Mouse (Mus musculus): ENCODE measurements around the gene Il1b. TPM values are rescaled to one million over a fixed set of nuclear protein-coding genes. Genes with fewer than 3 reads are reported as not detected.

Il1b gene
- polyA plus RNA-seq, 1 experiment from 2014 or later, result not detected

DNA sequence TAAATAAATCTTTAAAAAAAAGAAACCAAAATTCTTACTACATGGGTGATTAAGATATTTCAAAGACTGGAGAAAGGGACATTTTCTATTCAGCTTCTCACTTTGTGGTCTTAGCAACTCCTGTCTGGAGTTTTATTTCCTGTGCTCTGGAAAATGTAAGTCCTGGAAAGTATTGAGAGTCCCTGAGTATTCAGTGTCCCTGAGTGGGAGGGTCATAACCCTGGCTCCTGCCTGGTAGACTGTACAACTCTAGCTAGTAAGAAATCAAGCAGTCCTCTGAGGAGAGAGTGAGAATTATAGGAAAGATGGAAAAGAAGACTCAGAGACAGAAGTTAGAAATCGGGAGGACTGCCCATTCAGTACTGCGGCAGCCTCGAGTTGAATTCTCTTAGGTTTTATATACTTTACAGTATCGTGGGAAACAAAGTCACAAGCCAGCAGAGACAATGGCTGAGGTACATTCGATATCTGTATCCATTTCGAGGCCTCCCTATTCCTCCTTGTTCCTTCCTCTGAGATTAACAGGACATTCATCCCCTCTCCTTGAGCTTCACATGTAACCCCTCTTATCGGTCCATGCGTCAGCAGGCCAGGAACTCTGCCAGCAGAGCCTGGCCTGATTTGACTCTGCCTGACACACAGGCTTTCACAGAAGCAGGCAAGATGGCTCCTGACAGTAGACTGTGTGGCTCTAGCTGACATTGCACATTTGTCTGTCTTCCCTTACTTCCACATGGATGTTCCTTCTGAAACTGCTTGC is 12.8 kb upstream of the Il1b start:
- no peak overlapping the region for H3K4me3 ChIP-seq (ENCODE audit: low read depth, low read length)
- H3K9me3 ChIP-seq (ENCODE audit: control insufficient read depth, low read length), result no peaks in the 10 kb centered on the region
- DNase-seq (ENCODE audit: low spot score), result no peak
- H3K4me2 ChIP-seq (ENCODE audit: low read depth), result no peak overlapping the region
- WGBS, result 94% methylated on average over 8 of the region's 8 CpGs
- no peak overlapping the region for H3K9ac ChIP-seq (ENCODE audit: low read length)
- H3K27me3 ChIP-seq (ENCODE audit: control insufficient read depth, insufficient read depth, low read length), result no peaks in the 10 kb centered on the region
- no peak for ATAC-seq (ENCODE audit: insufficient read depth, low FRiP score, low TSS enrichment)
- no peak overlapping the region for H3K27ac ChIP-seq (ENCODE audit: low read depth, low read length)
- no peaks in the 10 kb centered on the region for H3K36me3 ChIP-seq (ENCODE audit: control insufficient read depth, insufficient read depth, low read length)
- H3K4me1 ChIP-seq (ENCODE audit: control insufficient read depth, insufficient read depth, low read length), result no peaks in the 10 kb centered on the region

DNA sequence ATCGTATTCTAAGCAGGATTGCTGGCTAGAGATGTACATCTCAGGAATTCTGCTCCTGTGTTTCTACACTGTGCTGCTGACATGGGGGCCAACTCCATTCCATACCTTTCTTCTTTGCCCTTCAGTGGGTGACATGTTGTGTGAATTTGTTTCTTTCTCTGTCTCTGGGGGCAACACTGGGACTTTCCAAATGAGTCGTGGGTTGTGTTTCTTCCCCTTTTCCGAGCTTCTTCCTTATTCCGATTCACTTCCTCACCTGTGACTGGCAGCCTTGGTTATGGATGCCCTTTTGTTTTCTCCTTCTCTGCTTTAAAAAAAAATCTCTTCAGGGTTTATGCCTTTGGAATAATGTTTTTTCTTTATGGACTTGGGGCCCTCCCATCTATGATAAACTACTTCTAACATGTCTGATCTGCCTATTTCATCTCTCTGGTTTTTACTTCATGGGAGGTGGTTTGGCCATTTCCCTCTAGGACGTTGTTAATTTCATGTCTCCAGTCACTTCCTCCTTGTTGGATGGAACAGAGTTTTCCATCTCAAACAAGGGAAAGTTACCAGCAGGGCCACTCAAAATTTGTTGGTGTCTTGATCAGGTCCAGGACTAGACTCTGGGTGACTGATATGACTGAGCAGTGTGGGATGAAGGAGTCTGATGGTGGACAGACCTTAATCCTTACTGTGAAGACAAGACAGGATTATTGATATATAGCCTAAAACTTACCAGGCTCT is 10.0 kb upstream of the Il1b start:
- no peak overlapping the region for H3K27ac ChIP-seq (ENCODE audit: low read depth, low read length)
- no peaks in the 10 kb centered on the region for H3K4me1 ChIP-seq (ENCODE audit: control insufficient read depth, insufficient read depth, low read length)
- 86% methylated on average over 5 of the region's 5 CpGs for WGBS
- no peaks in the 10 kb centered on the region for H3K36me3 ChIP-seq (ENCODE audit: control insufficient read depth, insufficient read depth, low read length)
- no peaks in the 10 kb centered on the region for H3K27me3 ChIP-seq (ENCODE audit: control insufficient read depth, insufficient read depth, low read length)
- H3K9me3 ChIP-seq (ENCODE audit: control insufficient read depth, low read length), result no peaks in the 10 kb centered on the region
- H3K9ac ChIP-seq (ENCODE audit: low read length), result no peak overlapping the region
- no peak overlapping the region for H3K4me3 ChIP-seq (ENCODE audit: low read depth, low read length)
- ATAC-seq (ENCODE audit: insufficient read depth, low FRiP score, low TSS enrichment) (no peak), DNase-seq (ENCODE audit: low spot score) (no peak)
- H3K4me2 ChIP-seq (ENCODE audit: low read depth), result no peak overlapping the region

DNA sequence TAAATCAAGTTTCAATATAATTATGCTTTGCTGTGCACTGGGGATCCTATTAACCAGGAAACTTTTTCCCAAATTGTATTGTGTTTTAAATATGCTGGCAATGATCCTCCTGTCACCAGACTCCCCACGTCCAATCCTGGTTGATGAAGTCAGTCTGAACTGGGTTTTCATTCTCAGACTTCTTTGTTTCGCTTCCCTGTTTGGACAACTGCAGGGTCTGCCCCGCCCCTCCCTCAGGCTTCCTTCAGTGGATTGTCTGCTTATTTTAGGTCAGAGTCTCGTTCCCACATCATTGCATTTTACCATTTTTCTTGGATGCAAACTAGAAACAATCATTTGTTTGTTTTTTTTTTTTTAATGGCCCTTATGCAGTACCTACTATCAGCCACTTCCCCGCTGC is 9.3 kb upstream of the Il1b start:
- Histone ChIP-seq H3K27ac (ENCODE audit: low read depth, low read length) (no peak overlapping the region), H3K36me3 (ENCODE audit: control insufficient read depth, insufficient read depth, low read length) (no peaks in the 10 kb centered on the region), H3K9ac (ENCODE audit: low read length) (no peak overlapping the region), H3K27me3 (ENCODE audit: control insufficient read depth, insufficient read depth, low read length) (no peaks in the 10 kb centered on the region), H3K4me3 (ENCODE audit: low read depth, low read length) (no peak overlapping the region), H3K4me2 (ENCODE audit: low read depth) (no peak overlapping the region), H3K9me3 (ENCODE audit: control insufficient read depth, low read length) (no peaks in the 10 kb centered on the region), H3K4me1 (ENCODE audit: control insufficient read depth, insufficient read depth, low read length) (no peaks in the 10 kb centered on the region)
- DNase-seq (ENCODE audit: low spot score) (no peak), ATAC-seq (ENCODE audit: insufficient read depth, low FRiP score, low TSS enrichment) (no peak)
- whole genome bisulfite sequencing, result 71% methylated on average over 5 of the region's 5 CpGs

DNA sequence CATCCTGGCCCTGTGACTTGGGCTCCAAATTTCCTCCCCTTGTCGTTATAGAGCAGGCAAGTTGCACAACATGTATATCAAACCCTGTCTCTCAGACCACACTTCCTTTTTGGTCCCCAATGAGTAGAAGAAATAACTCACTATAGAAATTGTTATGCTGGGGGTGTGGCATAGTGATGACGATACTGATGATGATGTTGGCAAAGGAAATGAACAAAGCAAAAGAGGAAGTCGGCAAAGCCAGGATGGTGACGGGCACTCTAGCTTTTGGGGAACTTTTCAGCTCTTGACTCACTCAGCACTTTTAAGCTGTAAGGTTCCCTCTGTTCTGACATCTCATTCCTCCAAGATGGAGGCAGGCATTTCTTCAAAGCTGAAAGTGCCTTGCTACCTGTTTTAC is 2.4 kb upstream of the Il1b start:
- Histone ChIP-seq H3K4me3 (ENCODE audit: low read depth, low read length) (no peak overlapping the region), H3K4me1 (ENCODE audit: control insufficient read depth, insufficient read depth, low read length) (no peaks in the 10 kb centered on the region), H3K27ac (ENCODE audit: low read depth, low read length) (no peak overlapping the region), H3K9me3 (ENCODE audit: control insufficient read depth, low read length) (no peaks in the 10 kb centered on the region), H3K4me2 (ENCODE audit: low read depth) (no peak overlapping the region), H3K9ac (ENCODE audit: low read length) (no peak overlapping the region), H3K27me3 (ENCODE audit: control insufficient read depth, insufficient read depth, low read length) (no peaks in the 10 kb centered on the region), H3K36me3 (ENCODE audit: control insufficient read depth, insufficient read depth, low read length) (no peaks in the 10 kb centered on the region)
- 86% methylated on average over 4 of the region's 4 CpGs for WGBS
- ATAC-seq (ENCODE audit: insufficient read depth, low FRiP score, low TSS enrichment), result no peak
- no peak for DNase-seq (ENCODE audit: low spot score)

DNA sequence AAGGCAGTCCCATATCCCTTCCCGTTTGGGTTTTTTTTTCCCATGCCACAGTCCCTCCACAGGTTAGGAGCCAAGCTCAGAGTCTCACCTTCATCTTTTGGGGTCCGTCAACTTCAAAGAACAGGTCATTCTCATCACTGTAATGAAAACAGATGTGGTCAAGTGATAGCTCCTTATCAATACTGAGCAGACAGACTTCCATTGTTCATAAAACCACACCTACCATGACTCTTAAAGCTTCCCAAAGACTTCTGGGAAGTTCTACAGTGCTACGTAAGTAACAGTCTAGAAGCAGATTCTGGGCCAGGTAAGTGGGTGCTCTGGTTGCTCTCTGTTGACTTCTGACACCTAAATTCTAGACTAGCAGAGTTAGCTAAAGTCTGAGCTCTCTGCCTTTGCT is 1.3 kb downstream of the Il1b start:
- WGBS, result 79% methylated on average over 3 of the region's 3 CpGs
- H3K36me3 ChIP-seq (ENCODE audit: control insufficient read depth, insufficient read depth, low read length), result no peaks in the 10 kb centered on the region
- no peak for ATAC-seq (ENCODE audit: insufficient read depth, low FRiP score, low TSS enrichment)

DNA sequence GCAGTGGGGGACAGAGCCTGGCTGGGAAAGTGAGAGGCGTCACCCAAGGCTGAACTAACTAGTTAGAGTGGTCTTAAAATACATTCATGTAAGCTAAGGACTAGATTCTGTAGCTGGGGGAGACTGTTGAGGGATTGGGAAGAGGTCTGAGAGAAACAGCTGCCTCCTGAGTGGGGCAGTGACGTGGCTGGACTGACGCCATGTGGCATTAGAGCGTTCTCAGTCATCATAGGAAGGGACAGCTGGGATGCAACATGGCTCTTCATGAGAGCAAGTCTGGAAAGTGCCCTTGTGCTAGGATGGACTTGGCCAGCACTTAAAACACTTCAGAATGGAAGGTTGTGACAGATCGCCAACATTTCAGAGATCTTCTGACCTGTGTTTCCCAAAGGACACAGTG is 2.1 kb downstream of the Il1b start:
- Histone ChIP-seq H3K36me3 (ENCODE audit: control insufficient read depth, insufficient read depth, low read length) (no peaks in the 10 kb centered on the region), H3K27ac (ENCODE audit: low read depth, low read length) (no peak overlapping the region), H3K4me3 (ENCODE audit: low read depth, low read length) (no peak overlapping the region), H3K9me3 (ENCODE audit: control insufficient read depth, low read length) (no peaks in the 10 kb centered on the region), H3K9ac (ENCODE audit: low read length) (no peak overlapping the region), H3K4me1 (ENCODE audit: control insufficient read depth, insufficient read depth, low read length) (no peaks in the 10 kb centered on the region), H3K4me2 (ENCODE audit: low read depth) (no peak overlapping the region), H3K27me3 (ENCODE audit: control insufficient read depth, insufficient read depth, low read length) (no peaks in the 10 kb centered on the region)
- DNase-seq (ENCODE audit: low spot score), result no peak
- ATAC-seq (ENCODE audit: insufficient read depth, low FRiP score, low TSS enrichment), result no peak
- 90% methylated on average over 5 of the region's 5 CpGs for WGBS

More for the DNA sequence above, 1.3 kb downstream of the Il1b start:
- no peaks in the 10 kb centered on the region for H3K9me3 ChIP-seq (ENCODE audit: control insufficient read depth, low read length)
- H3K9ac ChIP-seq (ENCODE audit: low read length), result no peak overlapping the region
- no peak for DNase-seq (ENCODE audit: low spot score)
- no peak overlapping the region for H3K27ac ChIP-seq (ENCODE audit: low read depth, low read length)
- H3K4me3 ChIP-seq (ENCODE audit: low read depth, low read length), result no peak overlapping the region
- H3K4me2 ChIP-seq (ENCODE audit: low read depth), result no peak overlapping the region
- H3K27me3 ChIP-seq (ENCODE audit: control insufficient read depth, insufficient read depth, low read length), result no peaks in the 10 kb centered on the region
- no peaks in the 10 kb centered on the region for H3K4me1 ChIP-seq (ENCODE audit: control insufficient read depth, insufficient read depth, low read length)

DNA sequence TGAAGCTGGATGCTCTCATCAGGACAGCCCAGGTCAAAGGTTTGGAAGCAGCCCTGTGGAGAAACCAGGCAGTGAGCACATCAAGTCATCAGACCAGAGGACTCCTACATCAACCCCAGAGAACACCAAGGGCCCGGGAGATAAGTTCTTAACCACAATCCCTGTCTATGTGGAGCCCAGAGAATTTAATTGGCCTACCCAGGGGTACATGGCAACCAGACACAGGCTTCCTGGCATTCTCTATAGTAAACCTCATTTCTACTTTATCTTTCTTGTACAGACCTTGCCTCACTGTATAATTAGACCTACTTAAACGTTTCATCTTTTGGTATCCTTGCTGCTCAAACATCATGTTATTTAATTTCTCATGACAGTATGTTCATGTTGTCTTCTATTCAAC is 2.8 kb downstream of the Il1b start:
- DNase-seq (ENCODE audit: low spot score) (no peak), ATAC-seq (ENCODE audit: insufficient read depth, low FRiP score, low TSS enrichment) (no peak)
- Histone ChIP-seq H3K27me3 (ENCODE audit: control insufficient read depth, insufficient read depth, low read length) (no peaks in the 10 kb centered on the region), H3K4me3 (ENCODE audit: low read depth, low read length) (no peak overlapping the region), H3K9ac (ENCODE audit: low read length) (no peak overlapping the region), H3K9me3 (ENCODE audit: control insufficient read depth, low read length) (no peaks in the 10 kb centered on the region), H3K27ac (ENCODE audit: low read depth, low read length) (no peak overlapping the region), H3K4me1 (ENCODE audit: control insufficient read depth, insufficient read depth, low read length) (no peaks in the 10 kb centered on the region), H3K4me2 (ENCODE audit: low read depth) (no peak overlapping the region), H3K36me3 (ENCODE audit: control insufficient read depth, insufficient read depth, low read length) (no peaks in the 10 kb centered on the region)
- 88% methylated on average over 2 of the region's 2 CpGs for WGBS

DNA sequence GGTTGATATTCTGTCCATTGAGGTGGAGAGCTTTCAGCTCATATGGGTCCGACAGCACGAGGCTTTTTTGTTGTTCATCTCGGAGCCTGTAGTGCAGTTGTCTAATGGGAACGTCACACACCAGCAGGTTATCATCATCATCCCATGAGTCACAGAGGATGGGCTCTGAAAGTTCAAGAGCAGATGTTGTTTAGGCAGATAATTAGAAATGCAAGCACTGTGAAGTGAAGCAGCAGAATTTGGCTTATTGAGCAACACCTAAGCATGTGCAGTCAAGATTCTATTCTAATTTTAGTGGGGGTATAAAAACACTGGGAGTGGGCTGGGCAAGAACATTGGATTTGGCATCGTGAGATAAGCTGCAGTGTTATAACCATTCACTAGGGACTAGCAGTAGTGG is 3.7 kb downstream of the Il1b start:
- Histone ChIP-seq H3K4me1 (ENCODE audit: control insufficient read depth, insufficient read depth, low read length) (no peaks in the 10 kb centered on the region), H3K36me3 (ENCODE audit: control insufficient read depth, insufficient read depth, low read length) (no peaks in the 10 kb centered on the region), H3K27me3 (ENCODE audit: control insufficient read depth, insufficient read depth, low read length) (no peaks in the 10 kb centered on the region), H3K27ac (ENCODE audit: low read depth, low read length) (no peak overlapping the region), H3K4me3 (ENCODE audit: low read depth, low read length) (no peak overlapping the region), H3K9me3 (ENCODE audit: control insufficient read depth, low read length) (no peaks in the 10 kb centered on the region), H3K4me2 (ENCODE audit: low read depth) (no peak overlapping the region), H3K9ac (ENCODE audit: low read length) (no peak overlapping the region)
- ATAC-seq (ENCODE audit: insufficient read depth, low FRiP score, low TSS enrichment) (no peak), DNase-seq (ENCODE audit: low spot score) (no peak)
- WGBS, result 89% methylated on average over 5 of the region's 5 CpGs

DNA sequence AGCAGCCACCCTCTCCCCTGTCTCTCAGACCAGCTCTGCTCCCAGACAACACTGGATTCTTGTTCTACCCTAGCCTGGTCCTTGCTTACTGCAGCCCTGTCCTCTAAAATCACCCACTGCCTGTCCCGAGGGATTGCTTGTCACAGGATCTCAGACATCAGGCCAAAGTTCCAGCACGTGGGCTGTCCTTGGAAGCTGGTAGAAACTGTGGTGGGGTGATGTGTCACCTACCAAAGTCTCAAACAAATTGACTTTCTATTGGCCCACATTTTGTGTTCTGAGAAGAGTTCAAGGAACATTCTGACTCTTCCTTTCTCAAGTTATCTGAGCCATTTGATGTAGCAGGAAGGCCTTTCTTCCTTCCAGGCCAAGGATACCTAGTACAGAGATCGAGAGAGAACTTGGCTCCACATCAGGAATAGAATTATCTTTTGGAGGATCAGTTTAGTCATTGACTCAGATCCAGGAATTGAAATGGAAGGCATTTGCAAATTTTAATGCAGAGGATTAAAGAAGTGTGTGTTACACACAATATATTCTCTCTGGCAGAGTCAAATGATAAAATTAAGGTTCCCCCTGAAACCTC is 9.9 kb downstream of the Il1b start:
- no peak overlapping the region for H3K9ac ChIP-seq (ENCODE audit: low read length)
- DNase-seq (ENCODE audit: low spot score) (no peak), ATAC-seq (ENCODE audit: insufficient read depth, low FRiP score, low TSS enrichment) (no peak)
- H3K36me3 ChIP-seq (ENCODE audit: control insufficient read depth, insufficient read depth, low read length), result no peaks in the 10 kb centered on the region
- no peaks in the 10 kb centered on the region for H3K27me3 ChIP-seq (ENCODE audit: control insufficient read depth, insufficient read depth, low read length)
- no peak overlapping the region for H3K4me2 ChIP-seq (ENCODE audit: low read depth)
- H3K4me3 ChIP-seq (ENCODE audit: low read depth, low read length), result no peak overlapping the region
- no peak overlapping the region for H3K27ac ChIP-seq (ENCODE audit: low read depth, low read length)
- WGBS, result 88% methylated on average over 3 of the region's 3 CpGs
- no peaks in the 10 kb centered on the region for H3K4me1 ChIP-seq (ENCODE audit: control insufficient read depth, insufficient read depth, low read length)
- H3K9me3 ChIP-seq (ENCODE audit: control insufficient read depth, low read length), result no peaks in the 10 kb centered on the region
